Mouse (Mus musculus): ENCODE data around the gene Cdh23. TPM values are rescaled to one million over a fixed set of nuclear protein-coding genes. Genes with fewer than 3 reads are reported as not detected.

Gene Cdh23
- total RNA-seq, 2 experiments from 2014 or later, result 1.2 to 2.2 TPM

GRCm38 (mm10) chr10:60591281-60591680, 105.0 kb downstream of the Cdh23 start:
- intact Hi-C loops (cut with DNase I), result no loop called here
- H3K27ac ChIP-seq, result no peak overlapping the region
- TF ChIP-seq CTCF (IDR thresholded peaks at IDR 0.05), result no peak
- H3K4me3 ChIP-seq, result no peak overlapping the region
- DNase-seq (ENCODE audit: extremely low spot score in 1 of 2, low spot score in 2 of 2), result no peak

GRCm38 (mm10) chr10:60590241-60590640, 106.0 kb downstream of the Cdh23 start:
- intact Hi-C loops (cut with DNase I), result no loop called here
- no peak for DNase-seq (ENCODE audit: extremely low spot score in 1 of 2, low spot score in 2 of 2)
- no peak overlapping the region for H3K4me3 ChIP-seq
- TF ChIP-seq CTCF (IDR thresholded peaks at IDR 0.05), result no peak
- no peak overlapping the region for H3K27ac ChIP-seq

DNA sequence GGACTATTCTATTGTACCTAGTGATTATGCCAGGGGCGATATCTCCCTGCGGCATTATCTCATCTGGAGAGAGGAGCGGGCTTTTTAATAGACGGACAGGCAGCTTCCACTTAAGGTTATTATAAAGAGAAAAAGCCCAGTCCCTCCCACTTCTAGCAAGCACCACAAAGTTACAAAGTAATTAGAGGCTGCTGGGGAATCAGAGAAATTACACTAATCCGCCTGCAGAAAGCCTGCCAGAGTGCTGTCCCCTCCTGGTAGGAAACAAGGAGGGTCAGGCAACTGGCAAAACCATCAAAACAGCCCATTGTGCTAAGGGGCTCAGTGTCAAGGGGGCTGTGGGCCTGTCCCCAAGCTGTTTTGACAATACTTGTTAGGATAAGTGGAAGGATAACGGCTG, 110.6 kb downstream of the Cdh23 start:
- intact Hi-C loops (cut with DNase I), result no loop called here
- TF ChIP-seq CTCF (IDR thresholded peaks at IDR 0.05), result no peak
- Histone ChIP-seq H3K27ac (no peak overlapping the region), H3K4me3 (no peak overlapping the region)
- DNase-seq (ENCODE audit: extremely low spot score in 1 of 2, low spot score in 2 of 2), result no peak

DNA sequence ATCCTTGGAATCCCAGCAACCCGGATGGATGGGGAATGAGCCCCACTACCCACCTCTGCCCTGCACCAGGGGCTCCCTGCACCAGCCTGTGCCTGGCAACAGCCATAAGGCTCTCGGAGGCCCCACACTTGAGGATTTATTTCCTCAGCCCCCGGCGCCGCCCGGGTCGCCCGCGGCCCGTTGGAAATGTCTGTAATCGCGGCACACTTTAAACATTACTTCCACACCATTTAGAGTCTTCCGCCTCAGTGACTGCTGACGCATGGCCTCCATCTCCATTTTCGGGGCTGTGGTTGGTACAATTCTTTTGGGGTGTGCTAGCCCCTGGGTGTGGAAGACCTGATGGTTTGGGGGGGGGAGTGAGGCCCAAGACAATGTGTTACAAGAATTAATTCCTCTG, 113.3 kb downstream of the Cdh23 start:
- intact Hi-C loops (cut with DNase I), result no loop called here
- no peak for TF ChIP-seq CTCF (IDR thresholded peaks at IDR 0.05)
- no peak for DNase-seq (ENCODE audit: extremely low spot score in 1 of 2, low spot score in 2 of 2)
- Histone ChIP-seq H3K4me3 (no peak overlapping the region), H3K27ac (no peak overlapping the region)

- H3K27ac ChIP-seq, result no peak overlapping the region
These were observed 115.6 kb downstream of the Cdh23 start for GRCm38 (mm10) chr10:60580666-60581065.

DNA sequence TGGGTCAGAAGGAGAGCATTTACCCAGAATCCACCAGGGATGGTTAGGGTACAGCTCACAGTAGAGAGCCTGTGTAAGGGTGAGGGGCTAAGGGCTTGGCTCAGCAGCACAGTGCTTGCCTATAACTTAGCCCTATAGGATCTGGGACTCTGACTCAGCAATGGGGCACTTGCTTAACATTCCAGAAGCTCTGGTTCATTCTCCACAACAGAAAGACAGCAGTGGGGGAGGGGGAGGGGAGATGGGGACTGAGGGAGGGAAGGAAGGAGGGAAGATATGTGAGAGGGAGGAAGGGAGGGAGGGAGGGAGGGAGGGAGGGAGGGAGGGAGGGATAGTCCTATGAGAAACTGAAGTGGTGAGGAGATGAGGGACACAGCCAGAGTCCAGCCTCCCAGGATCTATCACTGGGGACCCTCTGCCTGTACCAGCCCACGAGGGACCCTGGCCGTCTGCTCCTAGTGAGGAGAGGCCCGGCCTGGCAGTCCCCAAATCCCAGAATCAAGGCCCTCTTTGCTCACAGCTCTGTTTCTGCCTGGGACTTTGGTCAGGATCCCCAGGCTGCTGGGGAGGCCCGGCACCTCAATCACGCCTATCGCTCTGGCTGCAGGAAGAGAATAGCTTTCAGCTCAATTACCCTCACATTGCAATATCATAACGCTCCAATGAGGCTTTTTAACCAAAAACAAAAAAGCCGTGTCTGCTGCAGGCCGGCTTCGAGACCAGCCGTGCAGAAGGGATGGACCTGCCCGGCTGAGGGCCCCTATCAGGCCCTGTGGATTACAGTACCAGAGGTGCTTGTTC, 117.4 kb downstream of the Cdh23 start:
- Histone ChIP-seq H3K4me3 (no peak overlapping the region), H3K27ac (no peak overlapping the region)
- no peak for TF ChIP-seq CTCF (IDR thresholded peaks at IDR 0.05)
- intact Hi-C loops (cut with DNase I), result no loop called here
- DNase-seq (ENCODE audit: extremely low spot score in 1 of 2, low spot score in 2 of 2), result no peak

More at GRCm38 (mm10) chr10:60580666-60581065, 115.6 kb downstream of the Cdh23 start:
- intact Hi-C loops (cut with DNase I), result no loop called here
- no peak for DNase-seq (ENCODE audit: extremely low spot score in 1 of 2, low spot score in 2 of 2)
- TF ChIP-seq CTCF (IDR thresholded peaks at IDR 0.05), result no peak
- H3K4me3 ChIP-seq, result no peak overlapping the region

GRCm38 (mm10) chr10:60577920-60578737, 118.2 kb downstream of the Cdh23 start:
- TF ChIP-seq CTCF (IDR thresholded peaks at IDR 0.05), result no peak
- Histone ChIP-seq H3K4me3 (no peak overlapping the region), H3K27ac (no peak overlapping the region)
- no peak for DNase-seq (ENCODE audit: extremely low spot score in 1 of 2, low spot score in 2 of 2)
- intact Hi-C loops (cut with DNase I), result no loop called here

DNA sequence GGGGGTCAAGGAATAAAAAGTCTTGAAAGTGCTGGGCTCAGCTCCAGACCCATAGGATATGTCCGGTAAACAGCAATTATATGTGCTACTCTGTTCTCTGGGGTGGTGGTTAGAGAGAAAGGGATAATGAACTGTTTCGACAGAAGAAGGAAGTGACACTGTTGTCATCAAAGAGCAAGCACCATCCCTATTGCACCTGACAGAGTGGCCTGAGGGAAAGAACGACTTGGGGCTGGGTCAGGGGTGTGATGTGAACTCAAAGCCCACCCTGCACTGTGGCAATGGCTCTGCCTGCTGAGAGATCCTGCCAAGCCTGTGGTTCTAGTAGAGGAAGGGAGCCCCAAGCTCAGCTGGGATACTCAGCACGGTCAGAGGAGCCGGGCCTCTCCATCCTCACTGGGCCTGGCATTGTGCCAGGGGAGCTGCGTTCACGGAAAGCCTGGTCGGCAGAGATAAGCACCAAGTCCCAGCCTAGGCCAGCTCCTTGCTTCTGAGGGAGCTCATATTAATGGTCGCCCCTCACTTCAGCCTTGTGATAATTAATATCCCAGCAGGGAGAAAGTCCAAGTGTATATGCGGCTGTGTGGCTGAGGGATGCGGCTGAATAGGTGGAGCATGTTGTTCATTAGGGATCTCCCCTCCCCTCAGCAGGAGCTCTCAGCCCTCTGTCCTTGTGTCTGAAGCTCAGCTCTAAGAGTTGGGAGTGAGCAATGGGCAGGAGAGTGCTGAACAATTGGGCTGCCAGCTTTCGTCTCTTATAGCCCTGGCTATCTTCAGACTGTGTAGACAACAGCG, 119.0 kb downstream of the Cdh23 start:
- no peak for TF ChIP-seq CTCF (IDR thresholded peaks at IDR 0.05)
- no peak for DNase-seq (ENCODE audit: extremely low spot score in 1 of 2, low spot score in 2 of 2)
- Histone ChIP-seq H3K27ac (no peak overlapping the region), H3K4me3 (no peak overlapping the region)
- intact Hi-C loops (cut with DNase I), result no loop called here

- Histone ChIP-seq H3K4me3 (no peak overlapping the region), H3K27ac (no peak overlapping the region)
- no peak for TF ChIP-seq CTCF (IDR thresholded peaks at IDR 0.05)
- no peak for DNase-seq (ENCODE audit: extremely low spot score in 1 of 2, low spot score in 2 of 2)
- intact Hi-C loops (cut with DNase I), result no loop called here
These were observed 121.4 kb downstream of the Cdh23 start for GRCm38 (mm10) chr10:60574851-60575250.

- Histone ChIP-seq H3K4me3 (no peak overlapping the region), H3K27ac (no peak overlapping the region)
- no peak for DNase-seq (ENCODE audit: extremely low spot score in 1 of 2, low spot score in 2 of 2)
- TF ChIP-seq CTCF (IDR thresholded peaks at IDR 0.05), result no peak
- intact Hi-C loops (cut with DNase I), result no loop called here
These were observed 124.8 kb downstream of the Cdh23 start for GRCm38 (mm10) chr10:60571491-60571890.

- TF ChIP-seq CTCF (IDR thresholded peaks at IDR 0.05), result no peak
- intact Hi-C loops (cut with DNase I), result no loop called here
- no peak overlapping the region for H3K4me3 ChIP-seq
- H3K27ac ChIP-seq, result no peak overlapping the region
- no peak for DNase-seq (ENCODE audit: extremely low spot score in 1 of 2, low spot score in 2 of 2)
These were observed 129.8 kb downstream of the Cdh23 start for GRCm38 (mm10) chr10:60566369-60567037.
